Mouse (Mus musculus) neural tube, embryonic 14.5 days (tissue): ENCODE data around the gene Ptpro. TPM values are rescaled to one million over a fixed set of nuclear protein-coding genes. Genes with fewer than 3 reads are reported as not detected.
"Not testable (repeated sequence)": the region's sequence is repeated elsewhere in the genome, so short reads cannot be mapped to it uniquely, and the experiment has no call there.

Experiments
- ATAC-seq: fragments of 200-750 bp; cut with Nextera tagmentation; 2 replicates; pipeline ENCODE4 v1.8.0; 2017; ENCODE audit warnings: low read depth, mild to moderate bottlenecking, moderate TSS enrichment, moderate library complexity
- H3K27ac ChIP-seq: fragments of 300-500 bp; sonication (generic); 2 replicates; pipeline ENCODE4 v1.5.1; 2014; ENCODE audit warnings: low read depth, mild to moderate bottlenecking, control low read depth, low read length, moderate library complexity, mixed read lengths
- H3K27me3 ChIP-seq: fragments of 300-500 bp; sonication (generic); 2 replicates; pipeline ENCODE4 v1.6.1; 2014; ENCODE audit warnings: low read length; ENCODE audit not compliant: control insufficient read depth, insufficient read depth
- H3K36me3 ChIP-seq: fragments of 300-500 bp; sonication (generic); 2 replicates; pipeline ENCODE4 v1.6.1; 2014; ENCODE audit warnings: low read length, mixed read lengths; ENCODE audit not compliant: control insufficient read depth, insufficient read depth
- H3K4me1 ChIP-seq: fragments of 300-500 bp; sonication (generic); 2 replicates; pipeline ENCODE4 v1.6.1; 2014; ENCODE audit warnings: low read length; ENCODE audit not compliant: control insufficient read depth, insufficient read depth
- H3K4me2 ChIP-seq: fragments of 300-500 bp; sonication (generic); 2 replicates; pipeline ENCODE4 v1.6.1; 2014; ENCODE audit warnings: mild to moderate bottlenecking, low read depth, low read length, control low read depth
- H3K4me3 ChIP-seq: fragments of 300-500 bp; sonication (generic); 2 replicates; pipeline ENCODE4 v1.5.1; 2014; ENCODE audit warnings: low read depth, low read length, control low read depth, mixed read lengths
- H3K9ac ChIP-seq: fragments of 300-500 bp; sonication (generic); replicated peaks from 2 replicates; pipeline ENCODE4 v1.6.1; 2014; ENCODE audit warnings: low read depth, mild to moderate bottlenecking, control low read depth, low read length, mixed read lengths
- H3K9me3 ChIP-seq: fragments of 300-500 bp; sonication (generic); 2 replicates; pipeline ENCODE4 v1.6.1; 2016; ENCODE audit warnings: low read length; ENCODE audit not compliant: control insufficient read depth
- WGBS: fragments of 180-500 bp; shearing (Covaris S2); extraction: QIAGEN DNeasy Blood & Tissue Kit; methylation state at CpG from one replicate; pipeline ENCODE4 v1.1.7; 2014; 5-methylcytosine and 5-hydroxymethylcytosine counted together
- polyA plus RNA-seq: library from polyadenylated mRNA; unstranded; fragments of >200 nt; fragmentation: Nextera tagmentation; extraction: Ambion mirVana; gene quantifications from 2 replicates; pipeline ENCODE4 v1.2.1, GENCODE M21; 2014

Gene Ptpro
- polyA plus RNA-seq, 1 experiment from 2014 or later = 56.4 TPM

- Histone ChIP-seq H3K4me1 (peaks cover 7% of the 10 kb centered on the region; the same call in 1 of the 2 replicates), H3K27ac (no peak overlapping the region), H3K4me3 (no peak overlapping the region), H3K9ac (no peak overlapping the region), H3K27me3 (no peaks in the 10 kb centered on the region), H3K9me3 (no peaks in the 10 kb centered on the region), H3K4me2 (no peak overlapping the region), H3K36me3 (no peaks in the 10 kb centered on the region)
- no peak for ATAC-seq
- 86% methylated on average over 2 of the region's 2 CpGs for WGBS
Measured at GRCm38 (mm10) chr6:137466256-137466655, 214.1 kb downstream of the Ptpro start.

GRCm38 (mm10) chr6:137467696-137468095 lies 215.6 kb downstream of the Ptpro start:
- Histone ChIP-seq H3K36me3 (no peaks in the 10 kb centered on the region), H3K9me3 (no peaks in the 10 kb centered on the region), H3K27ac (no peak overlapping the region), H3K4me1 (peaks cover 12% of the 10 kb centered on the region; the same call in 1 of the 2 replicates), H3K9ac (no peak overlapping the region), H3K4me3 (no peak overlapping the region), H3K27me3 (no peaks in the 10 kb centered on the region), H3K4me2 (no peak overlapping the region)
- WGBS = 88% methylated on average over 3 of the region's 3 CpGs
- no peak for ATAC-seq

GRCm38 (mm10) chr6:137469541-137469940 lies 217.4 kb downstream of the Ptpro start:
- 98% methylated on average over 4 of the region's 4 CpGs for WGBS
- Histone ChIP-seq H3K4me2 (no peak overlapping the region), H3K4me1 (peaks cover 12% of the 10 kb centered on the region; the same call in 1 of the 2 replicates), H3K9me3 (no peaks in the 10 kb centered on the region), H3K27me3 (no peaks in the 10 kb centered on the region), H3K36me3 (no peaks in the 10 kb centered on the region), H3K4me3 (no peak overlapping the region), H3K27ac (no peak overlapping the region), H3K9ac (no peak overlapping the region)
- ATAC-seq = no peak

GRCm38 (mm10) chr6:137470901-137471598 lies 218.9 kb downstream of the Ptpro start:
- no peak overlapping the region for H3K4me3 ChIP-seq
- no peaks in the 10 kb centered on the region for H3K36me3 ChIP-seq
- ATAC-seq = peak; percentile 78
- H3K9ac ChIP-seq = no peak overlapping the region
- H3K27me3 ChIP-seq = no peaks in the 10 kb centered on the region
- H3K9me3 ChIP-seq = no peaks in the 10 kb centered on the region
- no peak overlapping the region for H3K4me2 ChIP-seq
- peaks cover 12% of the 10 kb centered on the region; the same call in 1 of the 2 replicates for H3K4me1 ChIP-seq
- H3K27ac ChIP-seq = peak overlapping the region; percentile 56; the same call in 1 of the 2 replicates
- WGBS = 38% methylated on average over 11 of the region's 11 CpGs

GRCm38 (mm10) chr6:137472129-137472528 lies 220.0 kb downstream of the Ptpro start:
- ATAC-seq = peak; percentile 62
- Histone ChIP-seq H3K9ac (no peak overlapping the region), H3K27me3 (no peaks in the 10 kb centered on the region), H3K4me3 (no peak overlapping the region), H3K27ac (no peak overlapping the region), H3K4me1 (peaks cover 12% of the 10 kb centered on the region; the same call in 1 of the 2 replicates), H3K9me3 (no peaks in the 10 kb centered on the region), H3K4me2 (no peak overlapping the region), H3K36me3 (no peaks in the 10 kb centered on the region)
- 34% methylated on average over 9 of the region's 9 CpGs for WGBS

GRCm38 (mm10) chr6:137473433-137473832 lies 221.3 kb downstream of the Ptpro start:
- Histone ChIP-seq H3K36me3 (no peaks in the 10 kb centered on the region), H3K4me3 (no peak overlapping the region), H3K9me3 (no peaks in the 10 kb centered on the region), H3K9ac (no peak overlapping the region), H3K27ac (no peak overlapping the region), H3K4me2 (no peak overlapping the region), H3K27me3 (no peaks in the 10 kb centered on the region), H3K4me1 (peaks cover 12% of the 10 kb centered on the region; the same call in 1 of the 2 replicates)
- ATAC-seq = no peak
- WGBS = 85% methylated on average over 1 of the region's 1 CpGs

GRCm38 (mm10) chr6:137475695-137476094 lies 223.6 kb downstream of the Ptpro start:
- not testable (repeated sequence) for H3K9me3 ChIP-seq, H3K4me2 ChIP-seq, H3K27me3 ChIP-seq, H3K9ac ChIP-seq, H3K36me3 ChIP-seq, ATAC-seq, H3K27ac ChIP-seq, H3K4me3 ChIP-seq, H3K4me1 ChIP-seq
- WGBS = 92% methylated on average over 5 of the region's 5 CpGs

GRCm38 (mm10) chr6:137482891-137483290 lies 230.8 kb downstream of the Ptpro start:
- Histone ChIP-seq H3K4me2 (no peak overlapping the region), H3K27ac (no peak overlapping the region), H3K4me3 (no peak overlapping the region), H3K36me3 (no peaks in the 10 kb centered on the region), H3K27me3 (no peaks in the 10 kb centered on the region), H3K4me1 (no peaks in the 10 kb centered on the region), H3K9me3 (no peaks in the 10 kb centered on the region), H3K9ac (no peak overlapping the region)
- WGBS = 65% methylated on average over 7 of the region's 7 CpGs
- no peak for ATAC-seq

- Histone ChIP-seq H3K36me3 (no peaks in the 10 kb centered on the region), H3K27me3 (no peaks in the 10 kb centered on the region), H3K4me1 (no peaks in the 10 kb centered on the region), H3K9ac (no peak overlapping the region), H3K9me3 (no peaks in the 10 kb centered on the region), H3K4me2 (no peak overlapping the region), H3K27ac (no peak overlapping the region), H3K4me3 (no peak overlapping the region)
- 65% methylated on average over 6 of the region's 6 CpGs for WGBS
- no peak for ATAC-seq
Measured at GRCm38 (mm10) chr6:137487443-137487842, 235.3 kb downstream of the Ptpro start.
